Mouse (Mus musculus): ENCODE data around the gene Ppp1r2.
"Not testable (repeated sequence)": the region's sequence is repeated elsewhere in the genome, so short reads cannot be mapped to it uniquely, and the experiment has no call there.

The Ppp1r2 gene

DNA sequence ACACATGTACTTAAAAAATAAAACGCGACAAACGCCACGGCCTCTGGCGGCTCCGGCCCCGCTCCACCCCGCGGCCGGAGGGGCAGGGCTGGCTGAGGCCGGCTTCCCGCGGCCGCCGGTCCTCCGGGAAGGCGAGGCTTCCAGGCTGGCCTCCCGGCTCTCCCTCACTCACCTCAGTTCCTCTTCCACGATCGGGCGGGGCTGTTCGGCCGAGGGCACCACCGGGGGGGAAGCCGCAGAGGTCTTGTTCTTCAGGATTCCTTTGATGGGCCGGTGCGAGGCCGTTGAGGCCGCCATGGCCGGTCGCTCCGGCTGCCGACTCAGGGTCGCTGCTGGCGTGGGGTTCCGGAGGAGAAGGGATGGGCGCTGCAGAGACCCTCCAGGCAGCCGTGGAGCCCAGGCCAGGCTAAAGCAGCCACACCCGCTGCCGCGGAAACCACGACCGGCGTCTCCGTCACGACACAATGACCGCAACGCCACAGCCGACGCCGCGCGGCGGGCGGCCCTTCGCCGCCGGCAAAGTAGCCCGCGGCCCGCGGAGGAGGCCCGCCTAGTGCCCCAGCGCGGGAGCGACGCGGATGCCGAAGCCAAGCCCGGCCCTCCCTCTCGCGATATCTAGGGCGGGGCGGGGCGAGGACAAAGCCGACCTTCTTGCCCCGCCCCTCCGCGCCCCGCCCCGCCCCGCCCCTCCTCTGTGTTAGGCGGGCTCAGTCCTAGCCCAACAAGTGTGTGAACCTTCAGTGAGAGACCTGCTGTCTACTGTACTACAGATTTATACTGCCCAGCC, at the start of gene Ppp1r2:
Ppp1r2 (minus strand) TSS at position 604 of the 787 bp plus-strand sequence.
- peak; percentile 83 for DNase-seq

DNA sequence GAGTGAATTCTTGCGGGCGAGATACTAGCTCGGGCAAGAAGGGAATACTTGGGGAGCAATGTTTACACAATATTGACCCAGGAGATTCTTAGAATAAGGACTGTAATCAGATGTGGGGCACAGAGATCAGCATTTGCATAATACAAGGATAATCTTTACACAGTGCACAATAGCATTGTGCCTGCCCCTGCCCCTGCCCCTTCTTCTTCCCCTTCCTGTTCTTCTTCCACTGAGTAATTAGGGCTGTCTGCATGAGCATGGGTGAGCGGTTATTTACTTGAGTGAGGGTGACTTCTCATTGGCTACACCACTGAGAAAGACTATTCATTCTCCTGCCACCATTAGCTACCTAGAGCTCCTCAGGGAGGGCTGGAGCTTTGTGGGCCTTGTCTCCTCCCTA, 46.4 kb upstream of the Ppp1r2 start:
- no peak for DNase-seq

DNA sequence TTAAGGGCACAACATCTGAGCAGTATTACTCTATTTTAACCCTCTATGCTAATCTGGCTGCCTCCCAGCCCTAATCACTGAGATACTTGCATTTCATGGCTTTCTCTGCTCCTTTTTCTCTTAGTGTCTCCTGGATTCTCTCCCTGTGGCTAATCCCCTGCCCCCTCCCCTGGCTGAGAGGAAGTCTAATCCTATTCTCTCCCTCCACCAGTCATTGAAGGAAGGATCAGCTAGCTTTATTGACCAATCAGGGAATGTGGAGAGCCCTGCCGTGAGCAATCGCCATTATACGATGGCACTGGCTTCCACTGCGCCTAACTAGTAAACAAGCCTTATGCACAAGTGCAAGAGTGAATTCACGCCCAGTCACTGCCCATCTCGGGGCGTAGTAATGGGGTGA, 45.9 kb upstream of the Ppp1r2 start:
- no peak for DNase-seq

DNA sequence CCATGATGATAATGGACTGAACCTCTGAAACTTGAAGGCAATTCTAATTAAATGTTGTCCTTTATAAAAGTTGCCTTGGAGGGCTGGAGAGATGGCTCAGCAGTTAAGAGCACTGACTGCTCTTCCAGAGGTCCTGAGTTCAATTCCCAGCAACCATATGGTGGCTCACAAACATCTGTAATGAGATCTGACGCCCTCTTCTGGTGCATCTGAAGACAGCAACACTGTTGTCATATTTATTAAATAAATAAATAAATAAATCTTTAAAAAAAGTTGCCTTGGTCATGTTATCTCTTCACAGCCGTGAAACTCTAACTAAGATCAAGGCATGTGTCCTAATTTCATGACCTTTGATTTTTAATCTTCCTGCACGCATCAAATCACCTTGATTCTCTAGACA, 44.6 kb upstream of the Ppp1r2 start:
- DNase-seq, result not testable (repeated sequence)

DNA sequence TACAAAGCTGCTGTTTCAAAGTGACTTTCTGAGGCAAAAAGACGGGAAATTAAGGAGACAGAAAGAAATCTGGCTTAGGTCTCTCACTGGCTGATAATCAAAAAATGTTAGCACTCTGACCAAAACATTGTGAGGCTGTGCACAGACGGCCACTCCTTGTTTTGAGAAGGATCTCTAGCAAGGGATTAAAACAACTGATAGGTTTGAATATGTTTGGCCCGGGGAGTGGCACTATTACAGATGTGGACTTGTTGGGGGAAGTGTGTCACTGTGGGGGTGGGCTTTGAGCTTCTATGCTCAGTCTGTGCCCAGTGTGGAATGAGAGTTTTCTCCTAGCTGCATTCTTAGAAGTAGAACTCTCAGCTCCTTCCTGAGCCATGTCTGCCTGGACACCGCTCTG, 44.2 kb upstream of the Ppp1r2 start:
- DNase-seq, result no peak

DNA sequence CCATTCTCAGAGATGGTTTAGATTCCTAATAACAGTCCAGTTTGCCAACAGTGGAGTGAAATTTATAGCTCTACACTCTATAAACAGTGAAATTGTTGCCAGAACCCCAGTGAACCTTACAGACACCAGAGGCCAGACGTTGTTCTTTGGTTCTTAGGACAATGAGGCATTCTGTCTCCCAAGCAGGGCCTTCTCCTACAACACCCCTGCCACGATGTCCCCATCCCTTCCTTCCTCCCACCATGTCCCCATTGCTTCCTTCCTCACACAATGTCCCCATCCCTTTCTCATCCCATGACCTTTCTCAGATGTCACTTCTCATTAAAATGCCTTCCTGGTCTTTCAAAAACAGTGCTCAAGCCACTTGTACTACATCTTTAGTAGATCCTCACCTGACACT, 43.3 kb upstream of the Ppp1r2 start:
- DNase-seq, result no peak

DNA sequence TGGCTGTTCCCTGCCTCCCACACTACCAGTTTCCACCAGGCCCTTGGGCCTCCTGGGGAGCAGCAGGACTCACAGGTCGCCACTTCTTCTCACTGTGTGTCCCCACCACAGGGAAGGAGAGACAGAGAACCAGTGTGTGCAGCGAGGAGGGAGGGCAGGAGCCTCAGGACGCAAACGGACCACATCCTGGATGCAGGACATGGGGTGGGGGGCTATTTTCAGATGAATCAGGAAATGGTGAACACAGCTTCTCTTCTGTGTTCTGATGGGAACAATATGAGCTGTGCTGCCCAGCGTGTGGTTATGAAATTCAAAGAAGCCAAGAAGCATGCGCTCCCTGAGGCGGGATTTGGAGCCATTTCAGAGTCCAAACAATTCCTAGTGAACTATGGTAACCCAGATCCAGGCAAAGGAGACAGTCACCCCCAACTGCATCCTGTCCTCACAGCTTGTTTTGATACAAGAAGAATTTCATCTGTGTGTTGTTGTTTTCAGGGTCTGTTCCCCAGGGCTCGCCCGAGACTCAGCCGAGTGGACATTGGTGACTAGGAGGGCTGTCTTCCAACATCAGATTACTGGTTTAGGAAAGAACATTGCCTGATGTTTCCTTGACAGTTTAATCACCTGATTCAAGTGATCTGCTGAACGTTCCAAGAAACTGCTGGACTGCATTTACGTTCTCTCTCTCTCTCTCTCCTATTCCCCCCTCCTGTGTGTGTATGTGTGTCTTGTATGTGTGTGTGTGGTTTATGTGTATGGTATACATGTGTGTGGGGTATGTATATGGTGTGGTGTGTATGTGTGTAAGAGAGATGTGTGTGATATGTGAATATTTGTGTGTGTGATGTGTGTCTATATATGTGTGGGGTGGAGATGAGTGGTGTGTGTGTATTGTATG, 41.4 kb upstream of the Ppp1r2 start:
- DNase-seq, result peak; percentile 42

DNA sequence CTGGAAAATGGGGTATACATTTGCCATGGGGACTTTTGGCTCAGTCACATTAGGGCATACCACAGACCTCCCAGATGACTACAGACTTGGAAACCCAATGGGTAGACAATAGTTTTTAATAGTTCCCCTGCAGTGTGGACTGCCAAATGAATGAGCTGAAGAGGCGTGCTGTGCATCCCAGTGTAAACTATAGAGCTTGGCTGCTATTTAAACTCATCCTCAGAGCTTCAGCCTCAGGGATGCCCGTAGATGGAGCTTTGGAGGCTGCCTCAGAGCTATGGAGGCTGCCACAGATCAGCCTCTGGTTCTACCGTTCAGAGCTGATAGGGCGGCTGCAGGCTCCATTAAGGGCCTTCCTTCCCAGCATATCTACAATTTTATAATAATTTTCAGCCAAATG, 40.2 kb upstream of the Ppp1r2 start:
- DNase-seq, result no peak

DNA sequence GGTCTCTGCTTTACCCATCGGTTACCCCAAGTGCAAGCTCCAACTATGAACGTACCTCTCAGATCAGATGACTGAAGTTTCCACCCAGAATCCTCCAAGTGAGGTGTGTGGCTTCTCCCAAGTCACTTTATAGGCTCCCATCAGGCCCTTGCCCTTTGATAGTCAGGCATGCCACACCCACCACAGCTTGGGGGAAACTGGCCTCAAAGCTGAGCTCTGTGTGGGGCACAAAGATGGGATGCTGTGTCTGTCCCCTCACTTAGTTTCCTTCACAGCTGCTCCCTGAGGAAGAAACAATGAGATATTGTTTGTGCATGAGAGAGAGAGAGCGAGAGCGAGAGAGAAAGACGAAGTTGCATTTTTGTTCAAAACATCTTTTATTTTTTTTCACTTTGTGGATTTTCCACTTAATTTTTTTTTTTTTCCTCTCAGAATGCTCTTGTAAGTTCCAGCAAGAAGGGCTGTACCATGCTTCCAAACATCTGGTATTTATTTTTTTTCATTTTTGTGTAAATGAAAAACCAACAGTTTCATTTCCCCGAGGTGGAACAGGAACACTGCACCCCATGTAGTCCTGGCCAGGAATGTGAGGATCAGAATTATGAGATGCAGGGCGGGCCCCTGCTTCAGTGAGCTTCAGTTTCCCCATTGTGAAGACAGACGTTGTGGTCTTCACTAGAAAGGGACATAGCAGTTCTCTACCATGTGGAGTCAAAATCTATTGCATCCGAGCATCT, 39.6 kb upstream of the Ppp1r2 start, which contains the start of gene Apod:
Apod (minus strand) TSS at position 312 of the 737 bp plus-strand sequence.
- no peak for DNase-seq

DNA sequence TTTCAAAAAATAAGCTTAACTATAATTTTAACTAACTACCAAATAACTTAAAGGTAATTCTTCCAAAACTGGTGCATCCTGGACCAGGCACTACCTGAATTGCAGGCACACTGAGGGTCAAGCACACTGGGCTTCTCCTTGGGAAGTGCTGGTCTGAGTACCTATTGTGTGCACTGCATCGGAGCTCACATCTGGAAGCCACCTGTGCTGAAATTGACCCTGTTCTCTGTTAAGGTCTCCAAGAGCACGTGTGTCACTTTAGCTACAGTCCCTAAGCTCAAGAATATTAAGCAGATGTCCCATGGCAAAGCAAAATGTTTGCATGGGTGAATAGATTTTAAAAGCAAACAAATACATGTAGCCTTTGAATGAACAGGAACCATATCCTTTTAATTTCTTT, 38.5 kb upstream of the Ppp1r2 start:
- no peak for DNase-seq

DNA sequence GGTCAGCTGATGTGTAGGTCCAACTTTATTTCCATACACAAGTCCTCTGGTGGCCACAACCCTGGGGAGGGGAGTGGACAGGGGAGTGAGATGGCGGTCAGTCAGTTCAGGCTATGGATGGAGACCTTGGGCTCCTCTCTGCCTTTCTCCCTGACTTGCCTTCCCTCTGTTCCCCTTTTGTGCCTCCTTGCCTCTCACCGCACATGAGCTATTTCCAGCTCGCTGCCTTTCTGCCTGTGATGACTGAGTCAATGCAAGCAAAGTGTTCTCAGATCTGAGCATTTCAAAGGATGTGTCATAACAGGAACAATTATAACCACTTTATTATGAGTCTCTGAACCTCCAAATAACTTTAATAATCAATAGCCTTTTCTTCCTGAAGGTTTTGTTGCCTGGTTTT, 37.2 kb upstream of the Ppp1r2 start:
- DNase-seq, result no peak

DNA sequence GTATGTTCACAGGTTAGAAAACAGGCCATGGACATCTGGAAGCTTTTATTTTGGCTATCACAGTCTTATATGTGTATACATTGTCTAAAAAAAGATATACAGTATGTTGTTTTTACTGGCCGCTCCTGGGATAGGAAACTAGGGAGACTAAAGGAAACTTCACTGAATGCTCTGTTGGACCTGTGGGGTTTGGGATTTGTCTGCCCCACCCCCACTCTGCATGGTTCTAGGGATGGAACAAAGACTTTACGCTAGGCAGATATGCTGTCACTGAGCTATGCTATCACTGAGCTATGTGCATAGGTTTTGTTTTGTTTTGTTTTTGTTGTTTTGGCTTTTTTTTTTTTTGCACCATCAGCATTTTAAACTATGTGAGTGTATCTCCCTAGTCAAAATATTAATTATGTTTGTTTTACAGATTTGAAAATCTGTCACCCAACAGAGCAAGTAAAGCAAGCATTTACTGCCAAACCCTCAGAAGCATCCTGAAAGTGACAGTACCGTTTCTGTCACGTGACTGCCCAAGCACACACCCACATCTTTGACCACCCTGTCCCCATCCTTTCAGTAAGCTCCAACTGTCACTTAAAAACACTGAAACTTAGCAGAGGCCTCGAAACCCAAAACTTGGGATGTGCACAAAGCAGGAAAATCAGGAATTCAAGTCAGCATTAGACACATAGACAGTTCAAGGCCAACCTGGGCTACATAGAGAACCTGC, 30.3 kb upstream of the Ppp1r2 start:
- no peak for DNase-seq

DNA sequence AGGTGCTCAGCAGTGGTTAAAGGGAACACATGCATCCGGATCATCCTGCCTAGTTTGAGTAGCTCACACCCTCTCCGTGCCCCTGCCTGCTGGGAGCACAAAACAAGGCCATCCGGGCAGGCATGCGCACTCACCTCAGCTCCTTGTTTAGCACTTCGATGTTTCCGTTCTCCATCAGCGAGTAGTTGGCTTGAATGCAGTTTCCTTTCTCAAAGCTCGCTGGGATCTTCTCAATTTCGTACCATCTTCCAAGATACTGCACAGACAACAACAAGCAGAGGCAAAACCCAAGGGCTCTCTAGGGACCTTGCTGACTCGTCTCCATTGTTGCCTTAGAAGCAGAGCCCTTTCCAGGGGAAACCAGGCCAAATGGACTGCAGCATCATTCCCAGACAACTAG, 28.2 kb upstream of the Ppp1r2 start:
- peak; percentile 24 for DNase-seq

DNA sequence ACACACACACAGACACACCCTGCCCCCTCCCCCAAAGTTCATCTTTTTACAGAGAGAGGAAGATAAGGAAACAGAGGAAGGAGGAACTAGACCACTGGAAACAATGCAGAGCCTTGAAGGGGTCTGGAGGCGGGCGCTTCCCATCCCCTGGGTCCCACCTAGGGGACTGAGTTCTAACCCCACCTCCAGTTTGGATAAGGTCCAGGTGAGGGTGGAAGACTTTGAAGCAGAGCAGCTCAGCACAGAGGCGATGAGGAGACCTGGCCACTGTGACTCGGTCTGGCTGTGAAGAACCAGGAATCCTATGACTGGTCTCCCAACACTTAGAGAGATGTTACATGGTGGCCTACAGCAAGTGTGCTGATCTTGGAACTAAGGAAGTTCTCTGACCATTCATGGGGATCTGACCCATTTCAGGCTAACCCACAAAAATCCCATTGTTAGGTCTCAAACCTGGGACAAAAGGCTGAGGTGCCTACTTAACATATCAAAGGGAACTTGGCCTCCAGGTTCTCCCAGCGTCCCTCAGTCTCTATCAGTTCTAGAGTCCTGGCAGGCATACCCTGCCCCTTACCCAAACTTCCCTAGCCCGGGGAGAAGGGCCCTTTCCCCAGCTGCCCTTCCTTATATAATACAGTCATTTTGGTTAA, 25.9 kb upstream of the Ppp1r2 start:
- no peak for DNase-seq

DNA sequence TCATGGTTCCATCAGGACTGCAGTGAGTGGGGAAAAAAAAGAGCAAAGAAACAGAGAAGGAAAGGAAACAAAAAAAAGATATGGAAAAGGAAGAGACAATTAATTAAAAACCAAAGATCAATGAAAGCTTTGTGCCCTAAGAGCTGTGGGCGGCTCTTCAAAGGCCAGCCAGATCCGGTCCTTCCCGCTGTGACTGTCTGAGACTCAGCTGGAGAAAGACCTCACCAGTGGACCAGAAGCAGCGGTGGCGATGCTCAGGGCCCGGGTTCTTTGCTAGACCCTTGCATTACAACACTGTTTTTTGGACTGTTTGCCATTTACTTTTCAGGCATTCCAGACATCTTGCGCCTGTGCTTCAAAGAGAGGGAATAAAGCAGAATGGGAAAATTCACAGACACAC, 25.4 kb upstream of the Ppp1r2 start:
- DNase-seq, result no peak

DNA sequence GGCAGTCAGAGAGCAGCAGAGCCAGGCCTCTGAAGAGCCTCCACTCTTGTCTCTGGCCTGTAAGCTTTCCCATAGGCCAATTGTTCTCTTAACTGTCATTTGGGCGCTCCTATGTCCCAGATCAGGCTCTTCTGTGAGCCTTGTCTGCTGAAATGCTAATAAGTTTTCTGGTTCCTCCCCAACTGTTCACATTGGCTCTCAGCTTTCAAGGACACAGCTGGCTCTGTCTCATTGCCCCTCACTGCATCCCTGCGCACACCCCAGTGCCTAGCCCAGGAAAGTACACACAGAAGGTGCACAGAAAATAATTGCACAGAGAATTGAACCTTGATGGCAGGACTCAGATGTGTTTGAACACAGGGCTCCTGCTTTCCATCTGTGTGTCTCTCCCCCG, 24.9 kb upstream of the Ppp1r2 start:
- DNase-seq, result no peak

DNA sequence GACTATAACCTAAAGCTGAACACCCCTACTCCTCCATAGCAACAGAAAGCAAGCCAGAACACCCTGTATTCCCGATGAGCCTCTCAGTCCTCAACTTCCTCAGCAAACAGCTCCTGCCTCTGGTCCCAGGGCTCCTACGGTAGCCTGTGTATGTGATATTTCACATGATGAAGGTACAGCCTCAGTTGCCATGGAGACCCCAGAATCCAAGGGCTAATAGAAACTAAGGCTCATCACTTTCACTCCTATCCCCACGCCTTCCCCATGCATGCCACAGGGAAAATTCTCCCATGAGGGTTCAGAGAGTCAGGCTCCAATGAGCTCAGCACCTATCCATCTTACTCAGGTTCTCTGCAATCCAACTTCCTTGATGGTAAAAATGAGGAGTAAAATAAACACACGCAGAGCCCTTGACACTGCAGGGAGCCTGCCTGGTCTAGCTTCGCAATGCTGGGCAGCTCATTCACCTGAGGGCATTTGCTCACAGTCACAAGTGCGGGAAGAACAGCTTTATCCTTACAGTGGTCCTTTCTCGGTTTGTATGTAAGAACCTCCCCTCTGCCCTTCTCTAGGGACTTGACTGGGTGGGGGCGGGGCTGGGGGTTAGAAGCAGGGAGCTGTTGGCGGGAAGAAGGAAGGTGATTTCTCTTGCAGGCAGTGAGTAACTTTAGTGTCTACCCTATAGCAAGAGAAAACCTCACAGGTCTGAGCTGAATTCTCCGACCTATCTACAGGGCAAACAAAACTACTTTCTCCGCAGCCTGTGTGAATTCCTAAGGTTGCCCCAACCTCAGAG, 24.3 kb upstream of the Ppp1r2 start:
- DNase-seq, result no peak

DNA sequence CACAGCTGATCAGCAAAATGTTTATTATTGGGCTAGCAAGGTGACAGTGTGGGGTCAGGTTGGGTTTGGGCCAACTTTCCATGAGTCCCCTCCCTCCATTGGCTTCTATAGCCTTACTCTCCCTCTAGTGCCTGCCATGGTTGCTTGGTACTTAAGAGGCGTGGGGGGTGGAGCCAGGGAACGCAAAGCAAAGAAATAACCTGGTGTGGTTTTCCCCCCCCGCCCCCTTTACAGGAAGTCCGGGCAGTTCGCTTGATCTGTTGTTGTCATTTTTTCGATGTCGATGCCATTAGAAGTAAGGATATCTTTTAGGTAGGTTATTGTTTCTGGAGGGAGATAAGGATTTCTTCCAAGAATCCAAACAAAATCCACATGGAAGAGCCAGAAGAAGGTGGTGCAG, 22.0 kb upstream of the Ppp1r2 start:
- no peak for DNase-seq

DNA sequence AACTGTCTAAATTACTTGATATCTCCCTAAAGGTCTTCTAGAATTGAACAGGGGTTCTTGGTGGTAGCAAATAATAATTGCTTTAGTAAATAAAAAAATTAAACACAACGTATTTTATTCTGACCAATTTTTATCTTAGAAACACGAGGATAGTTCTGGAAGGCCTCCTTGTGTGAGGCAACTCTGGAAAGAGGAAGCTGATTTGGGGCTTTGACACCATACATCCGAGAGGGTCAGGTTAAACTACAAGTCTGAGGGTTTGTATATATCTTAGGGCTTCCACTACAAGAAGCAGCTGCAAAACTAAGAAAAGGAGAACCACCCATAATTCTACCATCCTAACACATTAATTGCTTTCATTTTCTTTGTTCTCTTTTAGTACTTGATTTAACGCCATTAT, 18.7 kb upstream of the Ppp1r2 start:
- no peak for DNase-seq

DNA sequence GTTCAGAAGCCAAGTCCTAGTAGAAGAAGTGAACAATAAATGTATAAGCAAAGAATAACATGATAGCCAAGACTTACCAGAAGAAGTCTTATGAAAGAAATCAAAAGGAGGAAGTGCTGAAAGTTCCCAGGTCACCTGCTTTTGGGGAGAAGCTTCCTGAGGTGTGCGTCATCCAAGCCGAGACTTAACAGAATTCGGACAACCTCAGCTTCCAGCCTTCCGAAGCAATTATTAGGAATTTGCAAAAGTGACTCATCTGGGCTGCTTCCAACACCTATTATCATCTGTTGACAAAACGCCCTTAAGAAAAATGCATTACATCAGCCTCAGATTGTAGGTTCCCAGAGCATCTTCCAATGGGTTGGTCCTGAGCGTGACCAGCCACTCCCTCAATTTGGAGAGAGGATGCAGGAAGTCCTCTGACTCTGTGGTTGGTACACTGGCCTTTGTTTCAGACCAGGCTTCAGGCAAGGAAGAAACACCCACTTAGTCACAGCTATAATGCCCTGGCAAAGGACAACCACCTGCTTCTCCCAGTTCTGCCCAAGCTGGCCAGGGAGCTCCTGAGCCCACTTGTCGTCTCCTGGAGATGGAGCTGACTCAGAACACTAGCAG, 15.8 kb upstream of the Ppp1r2 start:
- DNase-seq, result peak; percentile 50

DNA sequence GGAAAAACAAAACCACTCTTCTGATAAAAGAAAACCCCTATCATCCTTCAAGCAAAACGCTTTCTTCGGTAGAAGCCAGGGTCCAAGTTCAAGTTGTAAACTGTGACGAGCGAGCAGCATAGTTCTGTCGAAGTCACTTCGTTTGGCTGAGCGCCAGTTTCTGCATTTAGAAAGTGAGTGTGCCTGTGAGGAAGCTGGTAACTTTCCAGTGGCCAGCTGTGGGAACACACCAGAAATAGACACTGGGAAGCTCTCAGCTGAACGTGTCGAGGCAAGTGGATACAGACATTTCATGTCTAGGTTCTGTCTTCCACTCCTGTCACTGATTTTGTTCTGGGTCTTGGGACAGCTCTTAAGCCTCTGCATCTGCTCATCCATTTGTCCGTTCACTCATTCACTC, 15.2 kb upstream of the Ppp1r2 start:
- DNase-seq, result peak; percentile 84

Data from kidney, adult 11 months (tissue).